Mouse (Mus musculus): ENCODE measurements around the gene Chfr.

DNA sequence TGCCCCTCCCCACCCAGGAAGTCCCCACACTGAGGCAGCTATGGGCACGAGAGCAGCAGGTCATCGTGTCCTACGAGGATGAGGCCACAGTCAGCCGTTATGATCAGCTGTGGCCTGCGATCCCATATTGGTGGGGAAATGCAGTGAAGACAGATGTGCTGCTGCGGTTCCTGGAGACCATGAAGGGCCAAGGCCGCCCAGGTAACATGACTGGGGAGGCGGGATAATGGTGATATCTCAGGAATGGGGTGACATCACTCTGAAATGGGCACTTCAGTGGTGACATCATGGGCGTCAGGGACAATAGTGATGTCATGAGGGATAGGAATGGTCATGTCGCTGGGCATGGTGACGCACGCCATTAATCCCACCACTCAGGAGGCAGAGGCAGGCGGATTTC, 33.2 kb upstream of the Chfr start:
- TF ChIP-seq CTCF (IDR thresholded peaks at IDR 0.05; ENCODE audit: borderline replicate concordance, insufficient read depth, low read length) (no peak), POLR2A (IDR thresholded peaks at IDR 0.05; ENCODE audit: low read depth, low read length) (0 out of 2 replicates have a peak, but pooled peaks have one; percentile 14)
